Mouse (Mus musculus): ENCODE measurements at regions not wholly inside any gene's neighbourhood (a gene's known extent, or its start where the extent isn't known, plus 50 kb on each side); places are given as distances from the start of the nearest gene placed in this dataset.
"Not testable (repeated sequence)": the region's sequence is repeated elsewhere in the genome, so short reads cannot be mapped to it uniquely, and the experiment has no call there.

DNA sequence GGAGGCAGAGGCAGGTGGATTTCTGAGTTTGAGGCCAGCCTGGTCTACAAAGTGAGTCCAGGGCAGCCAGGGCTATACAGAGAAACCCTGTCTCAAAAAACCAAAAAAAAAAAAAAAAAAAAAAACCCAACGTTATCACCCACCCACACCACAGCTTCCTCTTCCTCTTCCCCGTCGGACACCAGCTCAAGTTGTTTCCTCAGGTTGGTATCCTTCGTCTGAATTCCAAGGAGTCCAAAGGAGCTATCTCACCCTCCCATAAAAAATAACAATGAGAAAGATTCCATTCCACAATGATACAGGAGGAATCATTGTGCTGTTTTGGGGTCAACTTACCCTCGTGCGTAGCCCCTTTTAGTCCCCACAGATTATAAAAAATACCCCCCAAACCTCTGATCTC, 83.2 kb downstream of the Hs1bp3 start:
- not testable (repeated sequence) for TF ChIP-seq CTCF (IDR thresholded peaks at IDR 0.05; ENCODE audit: control insufficient read depth, insufficient read depth, insufficient replicate concordance, low read depth, low read length); POLR2A (IDR thresholded peaks at IDR 0.05; ENCODE audit: control insufficient read depth, low read depth, low read length)

All from testis, adult 2 months (tissue).